Mouse (Mus musculus) testis, adult 2 months (tissue): ENCODE results near the gene Srcap.

ENCODE experiments used
- CTCF ChIP-seq: fragments of 200-500 bp; IDR thresholded peaks from 2 replicates; pipeline ENCODE4 v1.5.1; 2012; ENCODE audit warnings: low read depth, mild to moderate bottlenecking, inconsistent platforms, low read length, moderate library complexity; ENCODE audit not compliant: control insufficient read depth, insufficient read depth, insufficient replicate concordance
- POLR2A ChIP-seq: fragments of 200-500 bp; IDR thresholded peaks from 2 replicates; pipeline ENCODE4 v1.6.1; 2012; ENCODE audit warnings: low read depth, mild to moderate bottlenecking, inconsistent platforms, low read length, moderate library complexity; ENCODE audit not compliant: control insufficient read depth

DNA sequence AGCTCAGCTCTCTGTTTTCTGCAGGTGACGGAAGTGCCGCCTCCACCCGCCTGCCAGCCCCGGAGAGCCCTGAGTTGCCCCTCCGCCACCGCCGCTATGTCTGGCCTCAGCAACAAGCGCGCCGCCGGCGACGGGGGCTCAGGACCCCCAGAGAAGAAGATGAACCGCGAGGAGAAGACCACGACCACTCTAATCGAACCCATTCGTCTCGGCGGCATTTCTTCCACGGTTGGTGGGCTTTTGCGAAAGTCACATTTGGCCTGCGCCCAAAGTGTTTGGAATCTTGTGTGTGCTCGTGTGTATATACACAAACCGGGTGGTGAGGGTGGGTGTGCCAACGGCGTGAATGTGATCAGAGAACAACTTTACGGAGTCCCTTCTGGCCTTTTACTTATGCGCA, 77.1 kb downstream of the Srcap start:
- TF ChIP-seq CTCF (no peak), POLR2A (no peak; the same call in 1 of the 2 replicates)
